Mouse (Mus musculus): ENCODE data around the gene Sorbs1.

DNA sequence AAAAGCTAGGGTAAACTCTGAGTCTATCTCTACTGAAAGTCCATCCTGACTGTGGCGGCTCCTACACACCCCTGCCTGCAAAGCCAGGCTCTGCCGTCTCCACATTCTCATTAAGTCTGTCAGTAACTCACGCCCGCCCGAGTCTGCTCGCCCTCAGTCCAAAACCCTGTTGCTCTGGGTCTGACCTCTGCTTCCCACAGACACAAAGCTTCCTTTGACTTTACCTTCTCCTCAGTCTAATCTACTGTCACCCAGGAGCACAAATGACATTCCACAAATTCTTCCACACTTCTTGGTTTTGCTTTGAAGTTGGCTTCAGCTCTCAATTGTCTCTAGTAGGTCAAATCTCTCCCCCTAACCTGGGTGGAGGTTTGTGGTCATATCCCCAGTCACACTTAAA is 195.1 kb downstream of the Sorbs1 start:
- TF ChIP-seq CTCF (IDR thresholded peaks at IDR 0.05; ENCODE audit: extremely low read depth, insufficient read length, insufficient replicate concordance, low read depth, low read length): no peak
- no peak for TF ChIP-seq POLR2A (IDR thresholded peaks at IDR 0.05; ENCODE audit: low read depth, low read length)
